Comparison of ENCODE assay signal across 16 mouse cellular contexts in genomic region chr7:101481872-101482498, GRCm38 (mm10).
A peak's percentile ranks its signal among the peaks of the same experiment; 100 is the strongest.
DNase-seq lines count a peak whose midpoint lies in the region; ATAC-seq lines count a peak whose summit lies in the region.
"Had no signal": no experiment of that assay in that cellular context is flagged by ENCODE, and none has a peak within 500 bp of the region (broad histone marks: within the 10 kb centered on the region; RNA-seq: fewer than 3 reads in every experiment).

No protein-coding gene starts in this region.

- H3K9ac ChIP-seq in forebrain, embryonic 14.5 days (ENCODE audit: low read length), result no peak overlapping the region
- H3K9ac ChIP-seq in forebrain, embryonic 12.5 days, result no peak overlapping the region
- no peak overlapping the region for H3K9ac ChIP-seq in forebrain, embryonic 16.5 days (replicated peaks; ENCODE audit: low read depth, low read length)
- H3K9ac ChIP-seq in kidney, embryonic 15.5 days, result no peak overlapping the region
- H3K9ac ChIP-seq in midbrain, embryonic 15.5 days, result no peak overlapping the region
- H3K9ac ChIP-seq: embryonic facial prominence, embryonic 12.5 days; heart, embryonic 15.5 days; limb, embryonic 12.5 days had no signal

- H3K27ac ChIP-seq in forebrain, embryonic 14.5 days (ENCODE audit: low read depth, low read length), result no peak overlapping the region
- H3K27ac ChIP-seq in forebrain, embryonic 12.5 days, result no peak overlapping the region
- peak overlapping the region; percentile 22 for H3K27ac ChIP-seq in forebrain, embryonic 16.5 days (ENCODE audit: low read length)
- peak overlapping the region; percentile 63 for H3K27ac ChIP-seq in kidney, embryonic 15.5 days
- no peak overlapping the region for H3K27ac ChIP-seq in midbrain, embryonic 15.5 days
- H3K27ac ChIP-seq: embryonic facial prominence, embryonic 12.5 days; heart, embryonic 15.5 days; limb, embryonic 12.5 days had no signal

- no peaks in the 10 kb centered on the region for H3K9me3 ChIP-seq in forebrain, embryonic 14.5 days (replicated peaks; ENCODE audit: control insufficient read depth, low read length)
- H3K9me3 ChIP-seq in forebrain, embryonic 12.5 days, result no peaks in the 10 kb centered on the region
- H3K9me3 ChIP-seq in forebrain, embryonic 16.5 days (ENCODE audit: control insufficient read depth, low read length), result no peaks in the 10 kb centered on the region
- no peaks in the 10 kb centered on the region for H3K9me3 ChIP-seq in kidney, embryonic 15.5 days (replicated peaks)
- H3K9me3 ChIP-seq in midbrain, embryonic 15.5 days, result no peaks in the 10 kb centered on the region
- H3K9me3 ChIP-seq: embryonic facial prominence, embryonic 12.5 days; heart, embryonic 15.5 days; limb, embryonic 12.5 days had no signal

- H3K27me3 ChIP-seq in forebrain, embryonic 14.5 days (replicated peaks; ENCODE audit: control insufficient read depth, insufficient read depth, low read length), result no peaks in the 10 kb centered on the region
- no peaks in the 10 kb centered on the region for H3K27me3 ChIP-seq in forebrain, embryonic 12.5 days
- no peaks in the 10 kb centered on the region for H3K27me3 ChIP-seq in forebrain, embryonic 16.5 days (replicated peaks; ENCODE audit: control insufficient read depth, insufficient read depth, low read length)
- H3K27me3 ChIP-seq in kidney, embryonic 15.5 days, result no peaks in the 10 kb centered on the region
- H3K27me3 ChIP-seq in midbrain, embryonic 15.5 days (replicated peaks), result no peaks in the 10 kb centered on the region
- H3K27me3 ChIP-seq: embryonic facial prominence, embryonic 12.5 days; limb, embryonic 12.5 days had no signal

- no peak overlapping the region for H3K4me2 ChIP-seq in forebrain, embryonic 14.5 days (ENCODE audit: low read length)
- no peak overlapping the region for H3K4me2 ChIP-seq in forebrain, embryonic 12.5 days
- H3K4me2 ChIP-seq in forebrain, embryonic 16.5 days (ENCODE audit: low read length), result no peak overlapping the region
- no peak overlapping the region for H3K4me2 ChIP-seq in kidney, embryonic 15.5 days
- H3K4me2 ChIP-seq in midbrain, embryonic 15.5 days, result no peak overlapping the region
- H3K4me2 ChIP-seq: embryonic facial prominence, embryonic 12.5 days; heart, embryonic 15.5 days; limb, embryonic 12.5 days; midbrain, embryonic 11.5 days had no signal

- 73% methylated on average over 8 of the region's 8 CpGs for WGBS in forebrain, embryonic 14.5 days
- 76% methylated on average over 8 of the region's 8 CpGs for WGBS in forebrain, embryonic 12.5 days
- WGBS in forebrain, embryonic 16.5 days, result 61% methylated on average over 8 of the region's 8 CpGs
- WGBS in kidney, embryonic 15.5 days, result 22% methylated on average over 8 of the region's 8 CpGs
- 76% methylated on average over 8 of the region's 8 CpGs for WGBS in midbrain, embryonic 15.5 days

- ATAC-seq in forebrain, embryonic 14.5 days, result 0 out of 2 replicates have a peak, but pooled peaks have one; percentile 11
- no peak for ATAC-seq in forebrain, embryonic 12.5 days (ENCODE audit: low FRiP score)
- ATAC-seq in forebrain, embryonic 16.5 days, result peak; percentile 26
- peak; percentile 74 for ATAC-seq in kidney, embryonic 15.5 days (replicated peaks; ENCODE audit: low FRiP score)
- ATAC-seq in midbrain, embryonic 15.5 days (replicated peaks), result no peak
- ATAC-seq: inflammation-experienced regulatory T-cells, adult 6 months had no signal

- no peak for DNase-seq in forebrain, embryonic 14.5 days (ENCODE audit: low spot score)
- peak; percentile 78 for DNase-seq in adrenal gland, adult 8-10 months
- no peak for DNase-seq in right cerebral cortex, adult 18-20 months
- DNase-seq in urinary bladder, postnatal 25 days (ENCODE audit: low spot score), result no peak
- DNase-seq: cerebellum, postnatal 14 days; lung, adult 18-20 months; right cerebral cortex, postnatal 14 days had no signal

- peaks cover 6% of the 10 kb centered on the region for H3K4me1 ChIP-seq in forebrain, embryonic 14.5 days (ENCODE audit: control insufficient read depth, insufficient read depth, low read length)
- H3K4me1 ChIP-seq in forebrain, embryonic 12.5 days, result no peaks in the 10 kb centered on the region
- peaks cover 11% of the 10 kb centered on the region for H3K4me1 ChIP-seq in forebrain, embryonic 16.5 days (replicated peaks; ENCODE audit: control insufficient read depth, insufficient read depth, low read length)
- H3K4me1 ChIP-seq in kidney, embryonic 15.5 days, result peaks cover 42% of the 10 kb centered on the region
- H3K4me1 ChIP-seq in midbrain, embryonic 15.5 days, result no peaks in the 10 kb centered on the region

- H3K4me3 ChIP-seq in forebrain, embryonic 14.5 days (ENCODE audit: low read depth, low read length), result no peak overlapping the region
- H3K4me3 ChIP-seq in forebrain, embryonic 12.5 days (replicated peaks), result no peak overlapping the region
- no peak overlapping the region for H3K4me3 ChIP-seq in forebrain, embryonic 16.5 days (replicated peaks; ENCODE audit: low read length)
- H3K4me3 ChIP-seq in kidney, embryonic 15.5 days (replicated peaks), result no peak overlapping the region
- no peak overlapping the region for H3K4me3 ChIP-seq in midbrain, embryonic 15.5 days
- H3K4me3 ChIP-seq: embryonic facial prominence, embryonic 12.5 days; heart, embryonic 15.5 days; limb, embryonic 12.5 days had no signal

- H3K36me3 ChIP-seq in forebrain, embryonic 14.5 days (ENCODE audit: control insufficient read depth, insufficient read depth, low read length), result no peaks in the 10 kb centered on the region
- H3K36me3 ChIP-seq in forebrain, embryonic 12.5 days (replicated peaks), result no peaks in the 10 kb centered on the region
- no peaks in the 10 kb centered on the region for H3K36me3 ChIP-seq in forebrain, embryonic 16.5 days (ENCODE audit: control insufficient read depth, insufficient read depth)
- no peaks in the 10 kb centered on the region for H3K36me3 ChIP-seq in kidney, embryonic 15.5 days
- H3K36me3 ChIP-seq in midbrain, embryonic 15.5 days (replicated peaks), result no peaks in the 10 kb centered on the region
- H3K36me3 ChIP-seq: embryonic facial prominence, embryonic 12.5 days; heart, embryonic 15.5 days; limb, embryonic 12.5 days had no signal

Comparison
In these comparisons a context has a peak if more than half of its experiments do, and no peak if none do; other contexts are left out.
1. ATAC-seq: peak in forebrain, embryonic 14.5 days (single experiment), forebrain, embryonic 16.5 days (single experiment) and kidney, embryonic 15.5 days (single experiment); none in forebrain, embryonic 12.5 days (single experiment) and midbrain, embryonic 15.5 days (single experiment).
2. H3K27ac ChIP-seq: peak in forebrain, embryonic 16.5 days (single experiment) and kidney, embryonic 15.5 days (single experiment); none in forebrain, embryonic 14.5 days (single experiment), forebrain, embryonic 12.5 days (single experiment) and midbrain, embryonic 15.5 days (single experiment).